Mouse (Mus musculus): ENCODE measurements at regions not wholly inside any gene's neighbourhood (a gene's known extent, or its start where the extent isn't known, plus 50 kb on each side); places are given as distances from the start of the nearest gene placed in this dataset.

GRCm38 (mm10) chr8:54002948-54003347, 74.5 kb upstream of the Vegfc start:
- H3K36me3 ChIP-seq (ENCODE audit: control insufficient read depth, insufficient read depth): no peaks in the 10 kb centered on the region

GRCm38 (mm10) chr8:54014096-54014495, 63.3 kb upstream of the Vegfc start:
- H3K27me3 ChIP-seq (ENCODE audit: control insufficient read depth, insufficient read depth, insufficient read length): no peaks in the 10 kb centered on the region
- no peak overlapping the region for H3ac ChIP-seq (ENCODE audit: control insufficient read depth, insufficient read length)
- no peaks in the 10 kb centered on the region for H3K36me3 ChIP-seq (ENCODE audit: control insufficient read depth, insufficient read depth)
- TF ChIP-seq MYOG (IDR thresholded peaks at IDR 0.05; ENCODE audit: control insufficient read depth in 1 of 3, insufficient read depth in 1 of 3, insufficient read length in 2 of 3, low read depth in 2 of 3) (no peak), POLR2AphosphoS2 (IDR thresholded peaks at IDR 0.05; ENCODE audit: insufficient read length, low read depth) (no peak), TCF3 (IDR thresholded peaks at IDR 0.05; ENCODE audit: insufficient read length, low read depth) (no peak), MYOD1 (IDR thresholded peaks at IDR 0.05; ENCODE audit: control insufficient read depth in 1 of 3, insufficient read length in 2 of 3, low read depth in 2 of 3) (no peak), POLR2A (IDR thresholded peaks at IDR 0.05; ENCODE audit: insufficient read length, low read depth) (no peak), REST (IDR thresholded peaks at IDR 0.05; ENCODE audit: insufficient read depth, insufficient read length) (no peak), SRF (IDR thresholded peaks at IDR 0.05; ENCODE audit: control insufficient read depth, insufficient read length, low read depth) (no peak), USF1 (IDR thresholded peaks at IDR 0.05; ENCODE audit: low read depth) (no peak), TCF12 (IDR thresholded peaks at IDR 0.05; ENCODE audit: insufficient read depth, poor library complexity, severe bottlenecking) (no peak), MAX (IDR thresholded peaks at IDR 0.05; ENCODE audit: low read depth) (no peak), CEBPB (IDR thresholded peaks at IDR 0.05; ENCODE audit: insufficient read depth, poor library complexity, severe bottlenecking) (no peak)
- no peak overlapping the region for H3K4me3 ChIP-seq
- H3K79me2 ChIP-seq (ENCODE audit: control insufficient read depth, insufficient read depth): no peaks in the 10 kb centered on the region
- peak overlapping the region; percentile 22 for H3K4me2 ChIP-seq (ENCODE audit: low read depth)

More at GRCm38 (mm10) chr8:54002948-54003347, 74.5 kb upstream of the Vegfc start:
- Histone ChIP-seq H3K27me3 (ENCODE audit: control insufficient read depth, insufficient read depth, insufficient read length) (no peaks in the 10 kb centered on the region), H3ac (ENCODE audit: control insufficient read depth, insufficient read length) (no peak overlapping the region), H3K4me2 (ENCODE audit: low read depth) (no peak overlapping the region), H3K4me3 (no peak overlapping the region), H3K79me2 (ENCODE audit: control insufficient read depth, insufficient read depth) (no peaks in the 10 kb centered on the region)
- no peak for TF ChIP-seq REST (IDR thresholded peaks at IDR 0.05; ENCODE audit: insufficient read depth, insufficient read length)
- no peak for TF ChIP-seq MYOG (IDR thresholded peaks at IDR 0.05; ENCODE audit: control insufficient read depth in 1 of 3, insufficient read depth in 1 of 3, insufficient read length in 2 of 3, low read depth in 2 of 3)
- TF ChIP-seq POLR2A (IDR thresholded peaks at IDR 0.05; ENCODE audit: insufficient read length, low read depth): no peak
- TF ChIP-seq MAX (IDR thresholded peaks at IDR 0.05; ENCODE audit: low read depth): no peak
- no peak for TF ChIP-seq SRF (IDR thresholded peaks at IDR 0.05; ENCODE audit: control insufficient read depth, insufficient read length, low read depth)
- no peak for TF ChIP-seq TCF12 (IDR thresholded peaks at IDR 0.05; ENCODE audit: insufficient read depth, poor library complexity, severe bottlenecking)
- TF ChIP-seq TCF3 (IDR thresholded peaks at IDR 0.05; ENCODE audit: insufficient read length, low read depth): no peak
- no peak for TF ChIP-seq E2F4 (IDR thresholded peaks at IDR 0.05; ENCODE audit: insufficient read depth)
- TF ChIP-seq CEBPB (IDR thresholded peaks at IDR 0.05; ENCODE audit: insufficient read depth, poor library complexity, severe bottlenecking): no peak
- TF ChIP-seq MYOD1 (IDR thresholded peaks at IDR 0.05; ENCODE audit: control insufficient read depth in 1 of 3, insufficient read length in 2 of 3, low read depth in 2 of 3): no peak
- TF ChIP-seq POLR2AphosphoS2 (IDR thresholded peaks at IDR 0.05; ENCODE audit: insufficient read length, low read depth): no peak
- no peak for TF ChIP-seq USF1 (IDR thresholded peaks at IDR 0.05; ENCODE audit: low read depth)

- TF ChIP-seq REST (IDR thresholded peaks at IDR 0.05; ENCODE audit: insufficient read depth, insufficient read length) (no peak), POLR2A (IDR thresholded peaks at IDR 0.05; ENCODE audit: insufficient read length, low read depth) (no peak), MYOD1 (IDR thresholded peaks at IDR 0.05; ENCODE audit: control insufficient read depth in 1 of 3, insufficient read length in 2 of 3, low read depth in 2 of 3) (peak in 2 of 3 experiments; percentile 24 to 39)
Measured at GRCm38 (mm10) chr8:54018535-54019165, 58.8 kb upstream of the Vegfc start.

More at GRCm38 (mm10) chr8:54018535-54019165, 58.8 kb upstream of the Vegfc start:
- no peak overlapping the region for H3K4me2 ChIP-seq (ENCODE audit: low read depth)
- H3K36me3 ChIP-seq (ENCODE audit: control insufficient read depth, insufficient read depth): no peaks in the 10 kb centered on the region
- no peaks in the 10 kb centered on the region for H3K79me2 ChIP-seq (ENCODE audit: control insufficient read depth, insufficient read depth)
- no peak overlapping the region for H3K4me3 ChIP-seq
- no peak overlapping the region for H3ac ChIP-seq (ENCODE audit: control insufficient read depth, insufficient read length)
- H3K27me3 ChIP-seq (ENCODE audit: control insufficient read depth, insufficient read depth, insufficient read length): no peaks in the 10 kb centered on the region

Measured in myocyte (in vitro differentiated cells).